Comparison of ENCODE assay signal across 8 mouse cellular contexts in the genomic region with DNA sequence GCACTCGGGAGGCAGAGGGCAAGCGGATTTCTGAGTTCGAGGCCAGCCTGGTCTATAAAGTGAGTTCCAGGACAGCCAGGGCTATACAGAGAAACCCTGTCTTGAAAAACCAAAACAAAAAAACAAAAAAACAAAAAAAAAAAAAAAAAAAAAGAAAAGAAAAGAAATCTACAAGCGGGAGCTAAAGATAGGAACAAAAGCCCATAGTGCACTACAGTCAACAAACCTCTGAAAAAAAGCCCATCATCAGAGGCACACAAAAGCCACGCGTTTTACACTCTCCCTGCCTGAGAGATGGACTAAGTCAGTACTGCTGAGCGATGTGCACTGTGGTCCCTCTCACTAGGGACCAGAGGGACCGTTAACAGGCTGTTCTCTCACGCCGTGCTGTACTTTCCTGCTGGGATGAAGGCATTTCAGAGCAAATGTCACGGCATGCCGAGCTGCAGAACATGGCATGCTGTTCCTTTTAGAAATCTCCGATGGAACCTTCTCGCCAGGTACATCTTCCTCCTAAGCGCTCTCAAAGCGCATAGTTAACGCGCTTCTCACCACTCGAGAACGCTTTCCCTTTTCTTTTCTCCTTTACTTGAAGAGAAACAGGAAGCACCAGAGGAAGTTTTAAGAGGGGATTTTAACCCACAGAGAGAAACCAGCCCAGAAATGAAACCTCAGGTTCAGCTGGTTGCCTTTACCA. TPM values are rescaled to one million over a fixed set of nuclear protein-coding genes. Genes with fewer than 3 reads are reported as not detected.
DNase-seq lines count a peak whose midpoint lies in the region; TF ChIP-seq lines count a peak whose summit lies in the region.

No protein-coding gene starts in this region.

- H3K36me3 ChIP-seq in limb, embryonic 10.5 days: no peaks in the 10 kb centered on the region
- H3K36me3 ChIP-seq in small intestine, adult 2 months (ENCODE audit: control insufficient read depth, insufficient read depth, low read length): no peaks in the 10 kb centered on the region

- peak; percentile 8 to 30 for DNase-seq in cerebellum, postnatal 36 days
- no peak for DNase-seq in cerebellum, adult 9-10 months
- DNase-seq in thymus, postnatal 4 days: peak; percentile 16
- no peak for DNase-seq in thymus, postnatal 14 days
- DNase-seq in limb, embryonic 10.5 days (ENCODE audit: low spot score): no peak
- DNase-seq in urinary bladder, adult 2 months (ENCODE audit: low spot score): no peak
- no peak for DNase-seq in urinary bladder, postnatal 14 days (ENCODE audit: low spot score)

- no peak for TF ChIP-seq CTCF in small intestine, adult 2 months (IDR thresholded peaks at IDR 0.05; ENCODE audit: extremely low read depth, insufficient read length, insufficient replicate concordance, low read depth, low read length)

- H3K4me3 ChIP-seq in limb, embryonic 10.5 days: peak overlapping the region; percentile 27
- peak overlapping the region; percentile 9; the same call in 1 of the 2 replicates for H3K4me3 ChIP-seq in small intestine, adult 2 months (ENCODE audit: low read depth, low read length)

- H3K4me1 ChIP-seq in limb, embryonic 10.5 days: peaks cover 19% of the 10 kb centered on the region
- H3K4me1 ChIP-seq in small intestine, adult 2 months (ENCODE audit: control insufficient read depth, insufficient read depth, insufficient read length, low read length): peaks cover 19% of the 10 kb centered on the region

- TF ChIP-seq POLR2A in small intestine, adult 2 months (IDR thresholded peaks at IDR 0.05; ENCODE audit: low read depth, low read length): no peak

- H3K27ac ChIP-seq in limb, embryonic 10.5 days: no peak overlapping the region
- no peak overlapping the region for H3K27ac ChIP-seq in small intestine, adult 2 months (ENCODE audit: insufficient read depth, low read depth, low read length)

- 18% methylated on average over 20 of the region's 20 CpGs for WGBS in limb, embryonic 10.5 days
- 64% methylated on average over 20 of the region's 20 CpGs for WGBS in small intestine, adult 2 months

- no peaks in the 10 kb centered on the region for H3K9me3 ChIP-seq in limb, embryonic 10.5 days (replicated peaks)

- H3K27me3 ChIP-seq in limb, embryonic 10.5 days (ENCODE audit: low read depth, poor library complexity, severe bottlenecking): peaks cover 33% of the 10 kb centered on the region
- no peaks in the 10 kb centered on the region for H3K27me3 ChIP-seq in small intestine, adult 2 months (ENCODE audit: control insufficient read depth, insufficient read depth, low read length)

RNA-seq across cellular contexts. Expression of gene Lcor, which starts 40.4 kb away (rescaled TPM):
- polyA plus RNA-seq in limb, embryonic 10.5 days (2016; fragmentation: Nextera tagmentation; extraction: Ambion mirVana): 7.7 and 8.7 TPM in 2 replicates
- 1.6 and 2.9 TPM in 2 replicates for polyA plus RNA-seq in small intestine, adult 2 months (2012; rRNA removed)
- polyA plus RNA-seq in urinary bladder, adult 2 months (2012; rRNA removed): 1.3 and 2.5 TPM in 2 replicates

RNA-seq across cellular contexts. Expression of gene Pik3ap1, which starts 57.2 kb away (rescaled TPM):
- 0.63 and 0.96 TPM in 2 replicates for polyA plus RNA-seq in limb, embryonic 10.5 days (2016; fragmentation: Nextera tagmentation; extraction: Ambion mirVana)
- polyA plus RNA-seq in small intestine, adult 2 months (2012; rRNA removed): 3.5 and 4.3 TPM in 2 replicates
- polyA plus RNA-seq in urinary bladder, adult 2 months (2012; rRNA removed): 4.0 and 4.5 TPM in 2 replicates

Comparison
In these comparisons a context has a peak if more than half of its experiments do, and no peak if none do; other contexts are left out.
1. DNase-seq: peak in cerebellum, postnatal 36 days (2 of 2) and thymus, postnatal 4 days (single experiment); none in cerebellum, adult 9-10 months (single experiment), thymus, postnatal 14 days (single experiment), limb, embryonic 10.5 days (single experiment), urinary bladder, adult 2 months (single experiment) and urinary bladder, postnatal 14 days (single experiment).